Mouse (Mus musculus) neutrophil, adult 65 days (primary cell): ENCODE results near the gene Acot8. TPM values are rescaled to one million over a fixed set of nuclear protein-coding genes. Genes with fewer than 3 reads are reported as not detected.

ENCODE experiments used
- total RNA-seq: library from RNA; stranded (reverse); gene quantifications from 2 replicates; pipeline ENCODE4 v1.2.4, GENCODE M21; 2023

The Acot8 gene
- total RNA-seq: 44.2 and 45.5 TPM in 2 replicates

GRCm38 (mm10) chr2:164804533-164805331, at the start of gene Acot8, which contains the start of gene Zswim3:
Acot8 (minus strand) TSS chr2:164804882.
Zswim3 (plus strand) TSS chr2:164805098.

GRCm38 (mm10) chr2:164833314-164833959, 28.8 kb upstream of the Acot8 start, which contains the start of gene Neurl2:
Neurl2 (minus strand) TSS chr2:164833456.

GRCm38 (mm10) chr2:164832748-164833301, 28.1 kb upstream of the Acot8 start, which contains the start of gene Ctsa:
Ctsa (plus strand) TSS chr2:164832873.

GRCm38 (mm10) chr2:164828437-164828836, 23.8 kb upstream of the Acot8 start, which contains the start of gene Spata25:
Spata25 (minus strand) TSS chr2:164828537.

DNA sequence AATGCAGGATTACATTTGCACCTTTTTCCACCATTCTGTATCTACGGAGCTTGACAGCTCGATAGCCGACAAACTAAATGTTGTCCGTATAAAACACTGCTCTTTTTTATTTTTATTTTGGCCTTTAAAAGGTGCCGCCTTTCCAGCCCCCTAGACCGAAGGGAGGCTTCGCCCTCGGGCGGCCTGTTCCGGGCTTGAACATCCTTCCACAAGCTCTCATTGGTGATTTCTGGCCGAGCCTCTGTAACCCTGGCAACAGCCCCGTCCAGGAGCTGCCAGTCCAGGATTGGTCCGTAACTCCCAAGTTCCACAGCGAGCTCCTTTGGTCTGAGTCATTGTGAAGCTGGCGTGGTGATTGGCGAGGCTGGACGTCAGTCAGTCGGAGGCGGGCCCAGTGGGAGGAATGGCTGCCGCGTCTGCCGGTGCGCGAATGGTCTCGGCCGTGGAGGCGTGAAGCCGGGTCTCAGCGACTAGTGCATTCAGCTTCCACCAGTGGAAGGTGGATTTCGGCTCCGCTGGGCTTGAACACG, 18.0 kb upstream of the Acot8 start, which contains the start of gene Zswim1:
TSS of gene Zswim1 (plus strand) at position 51 of the 530 bp plus-strand sequence.

DNA sequence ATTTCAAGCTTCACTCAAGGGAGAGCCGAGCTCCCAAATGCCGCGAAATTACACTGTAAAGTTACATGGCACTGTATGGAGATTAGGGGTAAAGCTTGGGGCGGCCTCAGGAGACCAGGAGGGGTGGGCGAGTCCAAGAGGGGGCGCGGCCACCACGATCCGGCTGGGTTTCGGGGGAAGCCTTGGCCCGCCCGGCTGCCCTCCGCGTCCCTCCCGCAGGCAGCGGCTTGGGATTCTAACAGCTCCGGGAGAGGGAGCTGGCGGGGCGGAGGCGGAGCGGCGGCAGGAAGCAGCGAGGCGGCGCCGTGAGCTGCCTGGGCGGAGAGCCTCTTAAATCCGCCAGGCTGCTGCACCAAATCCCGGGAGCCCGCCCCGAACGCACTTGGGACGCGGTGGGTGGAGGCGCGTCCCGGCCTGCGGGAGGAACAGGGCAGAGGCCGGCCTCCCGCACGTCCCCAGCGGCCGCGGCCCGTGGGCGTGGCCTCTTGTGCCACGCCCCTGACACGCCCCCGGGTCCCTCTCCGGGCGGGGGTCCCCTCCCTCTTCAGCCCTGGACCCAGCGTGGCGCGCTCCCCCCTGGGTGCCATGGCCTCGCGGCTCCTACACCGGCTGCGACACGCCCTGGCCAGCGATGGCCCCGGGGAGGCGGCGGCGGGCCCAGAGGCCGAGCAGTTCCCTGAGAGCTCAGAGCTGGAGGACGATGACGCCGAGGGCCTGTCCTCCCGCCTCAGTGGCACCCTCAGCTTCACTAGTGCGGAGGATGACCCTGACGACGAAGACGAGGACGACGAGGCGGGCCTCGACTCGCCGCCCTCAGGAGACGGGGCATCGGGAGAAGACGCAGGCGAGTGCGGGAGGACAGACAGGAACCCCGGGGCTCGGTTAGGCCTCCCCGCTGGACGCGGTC, 18.9 kb downstream of the Acot8 start, which contains the start of gene Snx21:
TSS of gene Snx21 (plus strand) at position 343 of the 907 bp plus-strand sequence.

DNA sequence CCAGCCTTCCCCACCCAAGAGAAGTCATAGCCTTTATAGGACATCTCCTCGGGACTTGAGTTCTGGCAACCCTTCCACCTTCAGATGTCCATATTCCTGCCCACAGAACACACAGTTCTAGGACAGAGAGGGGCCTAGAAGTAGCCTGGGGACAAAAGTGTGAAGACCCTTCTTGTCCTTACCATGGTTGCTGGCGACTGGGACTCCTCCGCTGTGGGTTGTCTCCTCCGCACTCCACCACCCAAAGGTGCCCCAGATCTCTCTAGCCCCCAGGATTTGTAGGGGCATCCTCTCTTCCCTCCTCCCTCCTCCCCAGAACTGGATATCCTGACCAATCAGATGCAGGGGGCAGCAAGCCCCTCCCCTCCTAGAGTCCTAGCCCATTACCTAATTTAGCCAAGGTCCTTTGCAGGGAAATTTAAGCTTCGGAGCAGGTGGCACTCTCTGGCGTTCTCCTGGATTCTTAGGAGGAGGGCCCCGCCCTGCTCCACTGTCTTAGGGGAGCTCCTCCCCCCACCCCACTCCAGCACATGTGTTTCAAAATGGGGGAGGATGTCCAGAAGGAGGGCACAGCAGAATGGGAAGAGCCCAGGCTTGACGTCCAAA, 25.1 kb downstream of the Acot8 start, which contains the start of gene Tnnc2:
TSS of gene Tnnc2 (minus strand) at position 487 of the 606 bp plus-strand sequence.

GRCm38 (mm10) chr2:164769258-164770037, 35.2 kb downstream of the Acot8 start, which contains the start of gene Ube2c:
Ube2c (plus strand) TSS chr2:164769898.

GRCm38 (mm10) chr2:164745843-164746479, 58.7 kb downstream of the Acot8 start, which contains the start of the genes Wfdc3 and Dnttip1:
Wfdc3 (minus strand) TSS chr2:164745931.
Dnttip1 (plus strand) TSS chr2:164745983.

Other genes with a start within 250 kb of the Acot8 start
- not detected in 2 replicates for gene Wfdc2, start 242.5 kb downstream of the Acot8 start, total RNA-seq
- gene Spint3, start 231.4 kb downstream of the Acot8 start, total RNA-seq: not detected in 2 replicates
- not detected in 2 replicates for gene Wfdc6a, start 219.4 kb downstream of the Acot8 start, total RNA-seq
- not detected in 2 replicates for gene Eppin, start 211.3 kb downstream of the Acot8 start, total RNA-seq
- not detected in 2 replicates for gene Wfdc6b, start 191.4 kb downstream of the Acot8 start, total RNA-seq
- not detected in 2 replicates for gene Wfdc8, start 191.3 kb downstream of the Acot8 start, total RNA-seq
- gene Wfdc16, start 166.1 kb downstream of the Acot8 start, total RNA-seq: not detected in 2 replicates
- 7.5 and 8.1 TPM in 2 replicates for gene Wfdc10, start 148.8 kb downstream of the Acot8 start, total RNA-seq
- gene Wfdc9, start 148.3 kb downstream of the Acot8 start, total RNA-seq: not detected in 2 replicates
- not detected in 2 replicates for gene Wfdc11, start 130.8 kb downstream of the Acot8 start, total RNA-seq
- gene Wfdc13, start 119.8 kb downstream of the Acot8 start, total RNA-seq: not detected in 2 replicates
- not detected in 2 replicates for gene Spint4, start 106.4 kb downstream of the Acot8 start, total RNA-seq
- gene Spint5, start 89.6 kb downstream of the Acot8 start, total RNA-seq: not detected in 2 replicates
- gene Wfdc3, start 59.0 kb downstream of the Acot8 start, total RNA-seq: not detected in 2 replicates
- gene Dnttip1, start 58.9 kb downstream of the Acot8 start, total RNA-seq: 34.5 and 42.9 TPM in 2 replicates
- 84.3 and 94.9 TPM in 2 replicates for gene Ube2c, start 35.0 kb downstream of the Acot8 start, total RNA-seq
- 0.73 TPM in 1 of 2 replicates, not detected in the other for gene Tnnc2, start 24.9 kb downstream of the Acot8 start, total RNA-seq
- 2.2 and 2.6 TPM in 2 replicates for gene Snx21, start 19.1 kb downstream of the Acot8 start, total RNA-seq
- 1.5 and 1.7 TPM in 2 replicates for gene Zswim3, start 216 bp upstream of the Acot8 start, total RNA-seq
- gene Zswim1, start 17.8 kb upstream of the Acot8 start, total RNA-seq: 3.1 and 4.0 TPM in 2 replicates
- not detected in 2 replicates for gene Spata25, start 23.7 kb upstream of the Acot8 start, total RNA-seq
- 149 and 152 TPM in 2 replicates for gene Ctsa, start 28.0 kb upstream of the Acot8 start, total RNA-seq
- gene Neurl2, start 28.6 kb upstream of the Acot8 start, total RNA-seq: 0.66 and 1.6 TPM in 2 replicates
- gene Pltp, start 52.8 kb upstream of the Acot8 start, total RNA-seq: 1.7 and 3.0 TPM in 2 replicates
- 48.8 and 69.6 TPM in 2 replicates for gene Pcif1, start 74.4 kb upstream of the Acot8 start, total RNA-seq
- gene Zfp335, start 106.9 kb upstream of the Acot8 start, total RNA-seq: 32.4 and 36.5 TPM in 2 replicates
- gene Mmp9, start 135.9 kb upstream of the Acot8 start, total RNA-seq: 2,237 and 2,648 TPM in 2 replicates
- 6.8 and 7.2 TPM in 2 replicates for gene Slc12a5, start 155.9 kb upstream of the Acot8 start, total RNA-seq
- gene Ncoa5, start 230.0 kb upstream of the Acot8 start, total RNA-seq: 13.5 TPM in 2 replicates